Mouse (Mus musculus): ENCODE data around the gene Fbp2. TPM values are rescaled to one million over a fixed set of nuclear protein-coding genes. Genes with fewer than 3 reads are reported as not detected.
"Not testable (repeated sequence)": the region's sequence is repeated elsewhere in the genome, so short reads cannot be mapped to it uniquely, and the experiment has no call there.

Gene Fbp2
- polyA plus RNA-seq, 1 experiment, result 0.10 TPM

DNA sequence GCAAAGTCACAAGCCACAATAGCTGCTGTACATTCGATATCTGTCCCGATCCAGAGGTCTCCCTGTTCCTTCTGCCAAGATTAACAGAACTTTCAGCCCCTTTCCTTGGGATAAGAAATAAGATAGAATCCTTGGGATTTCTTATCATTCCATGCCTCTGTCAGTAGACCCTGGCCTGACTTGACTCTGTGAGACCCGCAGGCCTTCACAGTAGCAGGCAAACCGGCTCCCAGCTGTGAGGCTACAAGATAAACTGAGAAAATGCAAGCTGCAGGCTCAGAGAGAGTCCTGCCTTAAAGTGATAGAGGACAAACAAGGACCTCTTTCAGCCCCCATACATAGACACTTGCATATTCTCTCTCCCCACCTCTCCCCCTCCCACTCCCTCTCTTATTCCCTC is 24.9 kb downstream of the Fbp2 start:
- Histone ChIP-seq H3K4me3 (ENCODE audit: insufficient read depth, low read length) (no peak overlapping the region), H3K4me1 (ENCODE audit: control insufficient read depth, insufficient read depth, low read length) (no peaks in the 10 kb centered on the region), H3K27ac (ENCODE audit: insufficient read depth, low read length) (no peak overlapping the region)
- TF ChIP-seq POLR2A (IDR thresholded peaks at IDR 0.05; ENCODE audit: extremely low read depth, insufficient read depth, low read length) (no peak), CTCF (IDR thresholded peaks at IDR 0.05; ENCODE audit: extremely low read depth, insufficient read depth, low read length) (no peak)

DNA sequence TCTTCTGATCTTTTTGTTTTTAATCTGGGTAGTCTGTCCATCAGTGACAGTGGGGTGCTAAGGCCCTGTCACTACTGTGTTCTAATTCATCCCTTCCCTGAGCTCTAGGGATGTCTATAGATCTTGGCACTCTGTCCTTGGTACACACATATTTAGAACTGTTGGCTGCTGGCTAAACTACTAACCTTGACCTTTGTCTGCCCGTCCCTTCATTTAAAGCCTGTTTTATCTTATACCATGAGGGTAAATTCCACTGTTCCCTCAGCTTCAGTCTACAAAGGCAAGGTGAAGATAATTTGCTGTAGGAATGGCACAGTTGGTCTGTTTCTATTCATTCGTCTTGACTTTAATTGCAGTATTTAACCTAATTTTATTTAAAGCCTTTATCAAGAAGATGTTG is 26.0 kb downstream of the Fbp2 start:
- H3K4me3 ChIP-seq (ENCODE audit: insufficient read depth, low read length), result no peak overlapping the region
- no peak for TF ChIP-seq CTCF (IDR thresholded peaks at IDR 0.05; ENCODE audit: extremely low read depth, insufficient read depth, low read length)
- no peak for TF ChIP-seq POLR2A (IDR thresholded peaks at IDR 0.05; ENCODE audit: extremely low read depth, insufficient read depth, low read length)
- no peaks in the 10 kb centered on the region for H3K4me1 ChIP-seq (ENCODE audit: control insufficient read depth, insufficient read depth, low read length)
- H3K27ac ChIP-seq (ENCODE audit: insufficient read depth, low read length), result no peak overlapping the region

GRCm38 (mm10) chr13:62815705-62816104 is 42.5 kb downstream of the Fbp2 start:
- not testable (repeated sequence) for H3K4me3 ChIP-seq (ENCODE audit: insufficient read depth, low read length); H3K27ac ChIP-seq (ENCODE audit: insufficient read depth, low read length); H3K4me1 ChIP-seq (ENCODE audit: control insufficient read depth, insufficient read depth, low read length)

- H3K4me3 ChIP-seq (ENCODE audit: insufficient read depth, low read length), result no peak overlapping the region
- no peak for TF ChIP-seq POLR2A (IDR thresholded peaks at IDR 0.05; ENCODE audit: extremely low read depth, insufficient read depth, low read length)
- TF ChIP-seq CTCF (IDR thresholded peaks at IDR 0.05; ENCODE audit: extremely low read depth, insufficient read depth, low read length), result no peak
- H3K4me1 ChIP-seq (ENCODE audit: control insufficient read depth, insufficient read depth, low read length), result no peaks in the 10 kb centered on the region
- no peak overlapping the region for H3K27ac ChIP-seq (ENCODE audit: insufficient read depth, low read length)
Observed at GRCm38 (mm10) chr13:62812713-62813112, 45.5 kb downstream of the Fbp2 start.

GRCm38 (mm10) chr13:62807981-62808380 is 50.2 kb downstream of the Fbp2 start:
- H3K4me1 ChIP-seq (ENCODE audit: control insufficient read depth, insufficient read depth, low read length); H3K4me3 ChIP-seq (ENCODE audit: insufficient read depth, low read length); H3K27ac ChIP-seq (ENCODE audit: insufficient read depth, low read length): not testable (repeated sequence)

Other genes with a start within 250 kb of the Fbp2 start
- 4.1 and 4.7 TPM in 2 replicates for gene 6720489N17Rik, start 234.2 kb downstream of the Fbp2 start, polyA plus RNA-seq (2012; rRNA removed)
- 11.0 and 11.9 TPM in 2 replicates for gene Platr25, start 97.7 kb downstream of the Fbp2 start, polyA plus RNA-seq (2012; rRNA removed)
- 2.9 and 3.4 TPM in 2 replicates for gene Gm5141, start 72.6 kb downstream of the Fbp2 start, polyA plus RNA-seq (2012; rRNA removed)
- gene Fbp1, start 29.9 kb upstream of the Fbp2 start, polyA plus RNA-seq (2012; rRNA removed), result 0.40 and 0.69 TPM in 2 replicates
- 117 and 128 TPM in 2 replicates for gene 2010111I01Rik, start 106.5 kb upstream of the Fbp2 start, polyA plus RNA-seq (2012; rRNA removed)

Measured in cortical plate, adult 2 months (tissue).